Mouse (Mus musculus): ENCODE data around the gene Mad1l1. TPM values are rescaled to one million over a fixed set of nuclear protein-coding genes. Genes with fewer than 3 reads are reported as not detected.

Mad1l1 gene
- polyA plus RNA-seq, 1 experiment from 2014 or later, result 25.2 TPM

DNA sequence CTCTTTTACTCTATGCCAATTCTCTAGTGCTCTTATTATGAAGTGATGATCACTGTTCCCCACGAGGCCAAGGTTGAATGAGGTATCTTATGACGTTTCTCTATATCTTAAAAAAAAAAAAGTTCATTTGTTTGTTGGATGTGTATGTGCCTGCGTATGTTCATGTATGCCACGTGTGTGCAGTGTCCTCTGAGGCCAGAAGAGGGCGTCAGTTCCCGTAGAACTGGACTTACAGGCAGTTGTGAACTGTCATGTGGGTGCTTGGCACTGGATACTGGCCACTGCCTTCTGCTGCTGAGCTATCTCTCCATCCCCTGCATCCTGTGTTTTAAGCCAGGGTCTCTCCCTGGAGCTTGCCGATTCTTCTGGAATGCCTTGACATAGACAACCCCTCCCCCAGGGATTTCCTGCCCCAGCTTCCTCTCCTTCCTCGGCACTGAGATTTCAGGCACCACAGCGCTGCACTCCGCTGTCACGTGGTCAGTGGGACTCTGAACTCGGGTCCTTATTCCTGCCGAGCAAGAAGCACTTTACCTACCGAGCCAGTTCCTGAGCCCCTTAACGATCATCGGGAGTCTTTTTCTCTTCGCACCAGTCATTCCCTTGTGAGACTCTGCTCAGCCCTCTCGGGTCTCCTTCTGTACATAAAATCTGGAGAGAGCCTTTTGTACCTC lies 336.1 kb downstream of the Mad1l1 start:
- peaks cover 26% of the 10 kb centered on the region for H3K27me3 ChIP-seq (replicated peaks)

DNA sequence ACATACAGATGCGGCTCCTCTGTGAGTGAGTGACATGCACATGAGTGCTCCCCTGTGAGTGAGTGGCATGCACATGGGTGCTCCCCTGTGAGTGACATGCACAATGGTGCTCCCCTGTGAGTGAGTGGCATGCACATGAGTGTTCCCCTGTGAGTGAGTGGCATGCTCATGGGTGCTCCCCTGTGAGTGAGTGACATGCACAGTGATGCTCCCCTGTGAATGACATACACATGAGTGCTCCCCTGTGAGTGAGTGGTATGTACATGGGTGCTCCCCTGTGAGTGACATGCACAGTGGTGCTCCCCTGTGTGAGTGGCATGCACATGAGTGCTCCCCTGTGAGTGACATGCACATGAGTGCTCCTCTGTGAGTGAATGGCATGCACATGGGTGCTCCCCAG lies 339.4 kb downstream of the Mad1l1 start:
- Histone ChIP-seq H3K4me2 (no peak overlapping the region), H3K27ac (replicated peaks) (no peak overlapping the region), H3K4me3 (no peak overlapping the region), H3K9me3 (peaks cover 5% of the 10 kb centered on the region; the same call in 1 of the 2 replicates), H3K9ac (no peak overlapping the region), H3K27me3 (replicated peaks) (peaks cover 47% of the 10 kb centered on the region), H3K36me3 (no peaks in the 10 kb centered on the region), H3K4me1 (no peaks in the 10 kb centered on the region)
- ATAC-seq (ENCODE audit: extremely low read depth, insufficient number of reproducible peaks, low FRiP score, low TSS enrichment), result no peak
- 81% methylated on average over 1 of the region's 1 CpGs for WGBS

More for the DNA sequence above, 336.1 kb downstream of the Mad1l1 start:
- no peak overlapping the region for H3K4me2 ChIP-seq
- no peak overlapping the region for H3K9ac ChIP-seq
- ATAC-seq (ENCODE audit: extremely low read depth, insufficient number of reproducible peaks, low FRiP score, low TSS enrichment), result no peak
- H3K9me3 ChIP-seq, result peaks cover 18% of the 10 kb centered on the region
- H3K36me3 ChIP-seq, result no peaks in the 10 kb centered on the region
- WGBS, result 26% methylated on average over 18 of the region's 18 CpGs
- no peaks in the 10 kb centered on the region for H3K4me1 ChIP-seq
- H3K4me3 ChIP-seq, result no peak overlapping the region
- H3K27ac ChIP-seq (replicated peaks), result no peak overlapping the region

DNA sequence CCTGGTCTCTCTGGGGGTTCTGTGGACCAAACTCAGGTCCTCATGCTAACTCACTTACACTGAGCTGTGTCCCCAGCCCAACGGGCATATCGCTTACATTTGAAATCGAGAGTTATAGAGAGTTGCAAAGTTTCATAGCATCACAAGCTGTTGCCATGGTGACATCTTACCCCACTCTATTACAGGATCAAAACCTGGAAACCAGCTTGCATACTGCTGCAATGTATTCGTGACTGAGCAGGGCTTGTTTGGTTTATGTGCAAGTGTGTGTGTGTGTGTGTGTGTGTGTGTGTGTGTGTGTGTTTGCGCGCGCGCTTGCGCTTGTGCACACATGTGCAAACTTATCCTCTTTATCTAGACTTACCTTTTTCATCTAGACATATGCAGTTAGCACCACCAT lies 342.0 kb downstream of the Mad1l1 start:
- Histone ChIP-seq H3K27me3 (replicated peaks) (peaks cover 56% of the 10 kb centered on the region), H3K9me3 (no peaks in the 10 kb centered on the region), H3K9ac (no peak overlapping the region), H3K4me3 (no peak overlapping the region), H3K4me2 (no peak overlapping the region), H3K36me3 (no peaks in the 10 kb centered on the region), H3K27ac (replicated peaks) (no peak overlapping the region), H3K4me1 (no peaks in the 10 kb centered on the region)
- ATAC-seq (ENCODE audit: extremely low read depth, insufficient number of reproducible peaks, low FRiP score, low TSS enrichment), result no peak
- WGBS, result 75% methylated on average over 9 of the region's 9 CpGs

DNA sequence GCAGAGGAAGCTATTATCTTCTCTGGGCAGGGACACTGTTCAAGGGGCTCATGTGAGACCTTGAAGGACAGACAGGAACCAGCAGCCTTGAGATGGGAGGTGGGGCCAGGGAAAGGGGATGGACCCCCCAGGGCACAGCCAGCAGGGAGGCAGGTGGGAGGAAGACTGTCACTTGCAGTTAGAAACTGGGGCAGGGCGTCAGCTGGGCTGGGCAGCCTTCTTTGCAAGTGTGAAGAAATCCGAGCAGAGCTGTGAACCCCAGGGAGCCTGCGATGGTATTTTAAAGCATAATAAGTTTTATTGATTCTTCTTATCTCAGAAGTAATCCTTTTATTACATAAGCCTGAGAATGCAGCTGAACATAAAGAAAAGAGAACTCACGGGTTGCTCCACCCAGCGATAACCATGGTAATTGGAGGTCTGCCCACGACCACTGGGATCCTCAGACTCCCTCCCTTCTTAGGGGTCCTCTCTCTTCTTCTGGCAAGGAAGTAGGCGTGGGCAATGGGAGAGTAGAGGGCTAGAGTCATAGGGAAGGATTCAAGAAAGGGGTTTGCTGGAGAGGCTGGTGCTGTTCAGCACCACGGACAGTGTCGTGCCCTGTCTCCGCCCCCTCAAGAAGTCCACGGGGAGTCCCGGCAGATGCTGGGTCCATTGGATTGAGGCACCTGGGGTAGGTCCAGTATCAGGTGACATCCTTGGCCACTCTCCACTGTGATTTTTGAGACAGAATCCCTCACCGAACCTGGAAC lies 342.7 kb downstream of the Mad1l1 start:
- no peak for ATAC-seq (ENCODE audit: extremely low read depth, insufficient number of reproducible peaks, low FRiP score, low TSS enrichment)
- Histone ChIP-seq H3K4me3 (no peak overlapping the region), H3K9me3 (no peaks in the 10 kb centered on the region), H3K4me1 (no peaks in the 10 kb centered on the region), H3K27ac (replicated peaks) (no peak overlapping the region), H3K36me3 (no peaks in the 10 kb centered on the region), H3K4me2 (no peak overlapping the region), H3K9ac (no peak overlapping the region), H3K27me3 (replicated peaks) (peaks cover 57% of the 10 kb centered on the region)
- 4% methylated on average over 13 of the region's 13 CpGs for WGBS

DNA sequence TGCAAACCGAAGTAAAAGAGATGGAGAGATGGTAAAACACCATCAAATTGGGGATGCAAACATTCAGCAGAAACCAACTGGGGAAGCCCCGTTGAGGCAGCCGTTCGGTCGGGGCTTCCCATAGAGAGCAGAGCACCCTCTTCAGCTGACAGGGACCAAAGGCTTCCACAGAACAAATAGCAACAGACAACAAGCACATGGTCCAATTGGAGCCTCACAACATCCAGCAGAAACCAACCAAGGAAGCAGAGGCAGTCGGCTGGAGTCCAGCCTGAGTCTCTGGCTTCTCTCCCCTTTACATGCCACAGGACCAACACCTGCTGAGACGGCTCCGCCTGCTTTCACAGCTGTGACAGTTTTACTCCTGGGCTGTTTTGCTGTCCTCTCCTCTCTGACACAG lies 343.9 kb downstream of the Mad1l1 start:
- ATAC-seq (ENCODE audit: extremely low read depth, insufficient number of reproducible peaks, low FRiP score, low TSS enrichment), result no peak
- H3K27ac ChIP-seq (replicated peaks), result no peak overlapping the region
- WGBS, result 33% methylated on average over 8 of the region's 8 CpGs
- no peaks in the 10 kb centered on the region for H3K36me3 ChIP-seq
- no peak overlapping the region for H3K4me2 ChIP-seq
- no peaks in the 10 kb centered on the region for H3K4me1 ChIP-seq
- no peak overlapping the region for H3K4me3 ChIP-seq
- no peak overlapping the region for H3K9ac ChIP-seq
- peaks cover 66% of the 10 kb centered on the region for H3K27me3 ChIP-seq (replicated peaks)
- H3K9me3 ChIP-seq, result no peaks in the 10 kb centered on the region

DNA sequence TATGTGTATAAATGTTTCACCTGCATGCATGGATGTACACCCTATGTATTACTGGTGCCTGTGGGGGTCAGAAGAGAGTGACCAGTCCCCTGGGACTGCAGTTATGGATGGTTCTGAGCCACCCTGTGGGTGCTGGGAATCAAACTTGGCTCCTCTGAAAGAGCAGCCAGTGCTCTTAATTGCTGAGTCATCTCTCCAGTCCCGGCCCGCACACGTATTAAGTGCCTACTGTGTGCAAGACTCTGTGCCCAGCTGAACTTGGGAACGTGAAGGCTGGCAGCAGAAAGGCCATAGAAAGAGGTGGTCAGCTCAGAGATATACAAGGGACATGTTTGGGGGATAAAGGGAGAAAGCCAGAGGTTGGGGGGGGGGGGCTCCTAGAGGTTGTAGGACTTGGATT lies 344.8 kb downstream of the Mad1l1 start:
- Histone ChIP-seq H3K9me3 (no peaks in the 10 kb centered on the region), H3K27ac (replicated peaks) (no peak overlapping the region), H3K9ac (no peak overlapping the region), H3K4me2 (no peak overlapping the region), H3K36me3 (no peaks in the 10 kb centered on the region), H3K4me3 (no peak overlapping the region), H3K27me3 (replicated peaks) (peaks cover 75% of the 10 kb centered on the region), H3K4me1 (no peaks in the 10 kb centered on the region)
- 72% methylated on average over 4 of the region's 4 CpGs for WGBS
- no peak for ATAC-seq (ENCODE audit: extremely low read depth, insufficient number of reproducible peaks, low FRiP score, low TSS enrichment)

DNA sequence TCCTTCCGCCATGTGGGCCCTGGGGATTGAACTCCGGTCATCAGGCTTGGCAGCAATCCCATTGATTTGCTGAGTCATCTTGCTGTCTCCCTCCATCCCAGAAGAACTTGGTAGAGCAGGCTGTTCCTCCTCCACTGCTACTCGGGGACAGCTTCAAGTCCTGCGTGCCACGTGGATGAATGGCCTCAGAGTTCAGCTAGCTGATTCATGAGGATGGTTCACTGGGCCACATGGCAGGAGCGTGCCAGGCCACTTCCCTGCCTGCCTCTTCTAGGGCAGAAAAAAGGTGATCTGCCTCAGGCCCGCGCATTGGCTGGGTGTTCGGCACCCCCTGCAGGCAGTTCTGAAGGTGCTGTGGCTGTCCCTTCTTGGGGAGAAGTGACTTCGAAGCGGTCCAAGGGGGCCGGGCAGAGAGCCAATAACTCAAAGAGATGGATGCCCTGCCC lies 351.1 kb downstream of the Mad1l1 start:
- H3K27ac ChIP-seq (replicated peaks), result no peak overlapping the region
- H3K36me3 ChIP-seq, result no peaks in the 10 kb centered on the region
- H3K4me2 ChIP-seq, result no peak overlapping the region
- 44% methylated on average over 12 of the region's 12 CpGs for WGBS
- H3K9ac ChIP-seq, result no peak overlapping the region
- H3K4me3 ChIP-seq, result no peak overlapping the region
- H3K27me3 ChIP-seq (replicated peaks), result peaks cover 76% of the 10 kb centered on the region
- H3K4me1 ChIP-seq, result no peaks in the 10 kb centered on the region
- H3K9me3 ChIP-seq, result no peaks in the 10 kb centered on the region
- ATAC-seq (ENCODE audit: extremely low read depth, insufficient number of reproducible peaks, low FRiP score, low TSS enrichment), result no peak

DNA sequence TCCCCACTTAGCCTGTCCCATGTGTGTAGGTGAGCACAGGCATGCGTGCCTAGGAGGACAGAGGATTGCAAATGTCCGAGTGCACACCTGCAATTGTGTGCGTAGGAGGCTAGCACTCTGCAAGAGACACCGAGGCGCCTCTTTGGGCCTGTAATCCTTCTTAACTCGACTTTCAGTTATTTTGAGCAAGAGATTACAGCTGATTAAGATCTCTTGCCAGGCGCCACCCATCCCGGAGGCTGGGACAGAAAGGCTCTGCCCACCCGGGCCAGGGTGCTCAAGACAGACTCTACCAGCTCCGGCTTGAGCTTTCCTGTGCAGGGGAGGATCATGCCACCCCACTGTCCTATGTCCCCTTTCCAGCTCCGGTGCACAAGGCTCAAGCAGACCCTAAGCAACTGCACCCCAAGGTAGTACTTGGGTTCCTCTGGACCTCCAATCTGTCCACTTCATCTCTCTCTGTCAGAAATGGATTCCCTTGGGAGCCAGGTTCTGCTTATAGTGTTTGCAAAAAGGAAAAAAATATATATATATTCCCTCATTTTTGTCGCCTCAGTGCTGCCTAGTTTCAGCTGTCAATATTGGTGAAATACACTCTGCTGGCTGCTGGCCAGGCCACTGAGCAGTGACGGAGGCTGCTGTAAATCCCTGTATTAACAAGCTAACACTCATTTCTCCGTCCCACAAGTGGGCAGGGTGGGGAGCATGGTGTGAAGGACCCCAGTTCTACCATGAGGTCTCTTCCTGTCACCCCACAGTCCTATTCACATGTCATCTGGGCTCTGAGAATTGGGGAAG lies 352.0 kb downstream of the Mad1l1 start:
- H3K4me3 ChIP-seq, result no peak overlapping the region
- ATAC-seq (ENCODE audit: extremely low read depth, insufficient number of reproducible peaks, low FRiP score, low TSS enrichment), result no peak
- peaks cover 67% of the 10 kb centered on the region for H3K27me3 ChIP-seq (replicated peaks)
- no peak overlapping the region for H3K27ac ChIP-seq (replicated peaks)
- no peaks in the 10 kb centered on the region for H3K36me3 ChIP-seq
- no peak overlapping the region for H3K4me2 ChIP-seq
- H3K9ac ChIP-seq, result no peak overlapping the region
- H3K9me3 ChIP-seq, result no peaks in the 10 kb centered on the region
- H3K4me1 ChIP-seq, result no peaks in the 10 kb centered on the region
- 64% methylated on average over 14 of the region's 14 CpGs for WGBS

DNA sequence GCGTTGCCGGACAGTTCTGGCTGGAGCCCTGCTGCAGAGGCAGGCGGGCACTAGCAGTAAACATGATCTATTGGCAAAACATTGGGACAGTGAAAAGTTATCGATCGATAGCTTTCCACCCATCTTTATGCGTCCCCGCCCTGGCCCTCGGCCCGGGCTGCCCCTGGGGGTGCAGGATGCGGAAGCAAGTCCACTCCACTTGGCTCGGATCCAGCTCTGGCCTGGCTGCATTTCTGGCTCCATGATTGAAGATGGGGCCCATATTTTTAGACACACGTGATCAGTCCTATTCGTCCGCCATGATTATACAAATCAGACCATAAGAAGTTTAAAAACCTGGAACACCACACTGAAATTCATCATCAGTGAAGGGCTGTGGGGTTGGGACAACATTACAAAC lies 355.8 kb downstream of the Mad1l1 start:
- Histone ChIP-seq H3K4me3 (no peak overlapping the region), H3K36me3 (no peaks in the 10 kb centered on the region), H3K27ac (replicated peaks) (no peak overlapping the region), H3K9me3 (no peaks in the 10 kb centered on the region), H3K4me2 (no peak overlapping the region), H3K4me1 (no peaks in the 10 kb centered on the region), H3K27me3 (replicated peaks) (peaks cover 41% of the 10 kb centered on the region), H3K9ac (no peak overlapping the region)
- WGBS, result 81% methylated on average over 14 of the region's 14 CpGs
- no peak for ATAC-seq (ENCODE audit: extremely low read depth, insufficient number of reproducible peaks, low FRiP score, low TSS enrichment)

DNA sequence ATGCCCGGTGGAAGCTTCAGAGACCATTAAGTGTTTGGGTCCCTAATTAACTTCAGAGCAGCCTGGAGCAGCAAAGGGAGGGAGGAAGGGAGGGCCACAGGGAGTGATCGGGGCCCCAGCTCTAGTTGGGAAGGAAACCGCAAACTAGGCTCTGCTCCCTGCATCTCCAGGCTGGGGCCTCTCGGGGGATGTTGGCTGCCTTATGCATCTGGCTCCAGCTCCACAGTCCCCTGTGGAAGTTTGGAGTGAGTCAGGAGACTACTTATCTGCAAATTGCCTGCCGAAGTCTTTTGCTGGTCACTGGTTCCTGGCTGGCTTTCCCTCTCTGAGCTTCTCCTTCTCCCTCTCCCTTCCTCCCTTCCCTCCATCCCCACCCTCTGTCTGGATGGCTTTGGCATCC lies 357.0 kb downstream of the Mad1l1 start:
- Histone ChIP-seq H3K27ac (replicated peaks) (no peak overlapping the region), H3K4me2 (no peak overlapping the region), H3K9me3 (0 out of 2 replicates have a peak, but pooled peaks cover 3% of the 10 kb centered on the region), H3K36me3 (no peaks in the 10 kb centered on the region), H3K27me3 (replicated peaks) (peaks cover 30% of the 10 kb centered on the region), H3K4me1 (no peaks in the 10 kb centered on the region), H3K9ac (no peak overlapping the region), H3K4me3 (no peak overlapping the region)
- 48% methylated on average over 5 of the region's 5 CpGs for WGBS
- ATAC-seq (ENCODE audit: extremely low read depth, insufficient number of reproducible peaks, low FRiP score, low TSS enrichment), result no peak

DNA sequence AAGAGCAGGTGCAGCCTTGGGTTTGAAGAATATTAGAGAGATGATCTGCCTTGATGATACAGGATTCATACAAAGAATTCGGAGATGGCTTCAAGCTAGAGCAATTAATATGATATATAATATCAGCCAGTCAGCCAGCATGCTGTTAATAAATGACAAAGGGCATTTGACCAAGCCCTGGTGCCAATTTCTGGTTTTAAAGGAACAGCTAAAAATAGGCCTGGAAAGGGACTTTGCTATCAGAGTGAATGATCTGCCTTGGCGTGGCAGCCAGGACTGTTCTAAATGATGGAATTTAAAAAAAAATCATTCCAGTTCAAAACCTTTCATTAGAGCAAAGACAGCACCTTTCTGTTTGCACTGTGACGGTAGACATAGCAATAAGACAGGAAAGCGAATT lies 361.6 kb downstream of the Mad1l1 start:
- no peak overlapping the region for H3K9ac ChIP-seq
- no peak overlapping the region for H3K4me2 ChIP-seq
- peaks cover 16% of the 10 kb centered on the region for H3K4me1 ChIP-seq
- H3K4me3 ChIP-seq, result no peak overlapping the region
- H3K27me3 ChIP-seq (replicated peaks), result peaks cover 18% of the 10 kb centered on the region
- H3K27ac ChIP-seq (replicated peaks), result no peak overlapping the region
- 80% methylated on average over 4 of the region's 4 CpGs for WGBS
- no peak for ATAC-seq (ENCODE audit: extremely low read depth, insufficient number of reproducible peaks, low FRiP score, low TSS enrichment)
- H3K9me3 ChIP-seq, result 0 out of 2 replicates have a peak, but pooled peaks cover 3% of the 10 kb centered on the region
- H3K36me3 ChIP-seq, result no peaks in the 10 kb centered on the region

Measured in heart, embryonic 13.5 days (tissue).